Mouse (Mus musculus): ENCODE measurements at regions not wholly inside any gene's neighbourhood (a gene's known extent, or its start where the extent isn't known, plus 50 kb on each side); places are given as distances from the start of the nearest gene placed in this dataset.

DNA sequence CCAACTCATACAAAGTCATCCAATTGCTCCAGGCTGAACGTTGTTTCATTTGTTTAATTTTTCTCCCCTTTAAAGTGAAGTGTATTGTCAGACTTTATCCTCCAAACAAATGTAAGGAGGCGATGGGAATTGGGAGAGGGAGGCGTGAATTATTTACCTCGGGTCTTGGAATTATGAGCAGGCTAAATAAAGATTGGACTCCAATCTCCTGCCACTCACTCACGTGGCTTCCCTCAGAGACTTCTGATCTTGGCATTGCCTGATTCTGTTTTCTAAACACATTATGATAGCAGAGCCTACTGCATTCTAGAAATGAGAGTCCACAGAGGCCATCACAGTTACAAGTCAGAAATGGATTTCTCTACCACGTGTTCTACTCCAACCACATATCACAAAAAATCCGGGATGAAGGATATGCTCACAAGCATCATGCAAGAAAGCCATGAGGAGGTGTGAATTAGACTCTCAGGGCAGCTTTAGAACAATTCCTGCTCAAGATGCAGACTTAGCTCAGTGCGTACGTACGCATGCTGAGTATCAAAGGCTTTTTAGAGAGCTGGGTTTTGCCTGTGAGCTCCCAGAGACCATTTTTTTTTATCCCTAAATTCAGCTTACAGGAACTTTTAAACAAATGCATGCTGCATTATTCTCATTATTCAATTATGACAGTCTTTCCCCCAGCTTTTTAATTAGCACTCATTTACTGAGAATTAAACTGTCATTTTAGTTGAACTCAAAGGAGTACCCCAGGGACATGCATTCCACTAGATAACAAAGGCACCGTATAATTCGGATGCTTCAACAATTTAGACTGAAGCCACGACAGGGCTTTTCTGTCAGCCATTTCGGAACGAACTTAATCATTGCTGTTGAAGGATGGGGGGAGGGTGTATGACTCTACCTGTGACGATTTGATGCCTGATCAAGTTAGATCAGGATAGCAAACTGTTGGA, 269.2 kb upstream of the Ubash3b start:
- no peak for TF ChIP-seq CTCF (IDR thresholded peaks at IDR 0.05; ENCODE audit: low read depth, low read length)
- no peak for TF ChIP-seq POLR2A (IDR thresholded peaks at IDR 0.05; ENCODE audit: borderline replicate concordance, low read depth, low read length)
